Mouse (Mus musculus): ENCODE measurements around the gene Bod1l.

Gene Bod1l

GRCm38 (mm10) chr5:41760831-41761508 is 83.1 kb downstream of the Bod1l start:
- in situ Hi-C loops (cut with MboI, MseI) = no loop called here

- in situ Hi-C loops (cut with MboI, MseI) = no loop called here
These were observed 84.0 kb downstream of the Bod1l start for GRCm38 (mm10) chr5:41760071-41760470.

- in situ Hi-C loops (cut with MboI, MseI) = loop anchor here (10.0 kb wide), 1 partner anchor 634 kb away; no protein-coding TSS in a partner anchor
These were observed 85.2 kb downstream of the Bod1l start for GRCm38 (mm10) chr5:41758671-41759639.

- in situ Hi-C loops (cut with MboI, MseI) = loop anchor here (10.0 kb wide), 1 partner anchor 633 kb away; no protein-coding TSS in a partner anchor
These were observed 86.8 kb downstream of the Bod1l start for GRCm38 (mm10) chr5:41757338-41757737.

GRCm38 (mm10) chr5:41756396-41756795 is 87.7 kb downstream of the Bod1l start:
- in situ Hi-C loops (cut with MboI, MseI) = loop anchor here (10.0 kb wide), 1 partner anchor 632 kb away; no protein-coding TSS in a partner anchor

- in situ Hi-C loops (cut with MboI, MseI) = loop anchor here (10.0 kb wide), 1 partner anchor 631 kb away; no protein-coding TSS in a partner anchor
These were observed 88.6 kb downstream of the Bod1l start for GRCm38 (mm10) chr5:41755373-41755960.

GRCm38 (mm10) chr5:41754836-41755235 is 89.3 kb downstream of the Bod1l start:
- in situ Hi-C loops (cut with MboI, MseI) = loop anchor here (10.0 kb wide), 1 partner anchor 630 kb away; no protein-coding TSS in a partner anchor

- in situ Hi-C loops (cut with MboI, MseI) = loop anchor here (10.0 kb wide), 1 partner anchor 630 kb away; no protein-coding TSS in a partner anchor
These were observed 89.8 kb downstream of the Bod1l start for GRCm38 (mm10) chr5:41754226-41754775.

GRCm38 (mm10) chr5:41752721-41753120 is 91.4 kb downstream of the Bod1l start:
- in situ Hi-C loops (cut with MboI, MseI) = loop anchor here (10.0 kb wide), 1 partner anchor 628 kb away; no protein-coding TSS in a partner anchor

DNA sequence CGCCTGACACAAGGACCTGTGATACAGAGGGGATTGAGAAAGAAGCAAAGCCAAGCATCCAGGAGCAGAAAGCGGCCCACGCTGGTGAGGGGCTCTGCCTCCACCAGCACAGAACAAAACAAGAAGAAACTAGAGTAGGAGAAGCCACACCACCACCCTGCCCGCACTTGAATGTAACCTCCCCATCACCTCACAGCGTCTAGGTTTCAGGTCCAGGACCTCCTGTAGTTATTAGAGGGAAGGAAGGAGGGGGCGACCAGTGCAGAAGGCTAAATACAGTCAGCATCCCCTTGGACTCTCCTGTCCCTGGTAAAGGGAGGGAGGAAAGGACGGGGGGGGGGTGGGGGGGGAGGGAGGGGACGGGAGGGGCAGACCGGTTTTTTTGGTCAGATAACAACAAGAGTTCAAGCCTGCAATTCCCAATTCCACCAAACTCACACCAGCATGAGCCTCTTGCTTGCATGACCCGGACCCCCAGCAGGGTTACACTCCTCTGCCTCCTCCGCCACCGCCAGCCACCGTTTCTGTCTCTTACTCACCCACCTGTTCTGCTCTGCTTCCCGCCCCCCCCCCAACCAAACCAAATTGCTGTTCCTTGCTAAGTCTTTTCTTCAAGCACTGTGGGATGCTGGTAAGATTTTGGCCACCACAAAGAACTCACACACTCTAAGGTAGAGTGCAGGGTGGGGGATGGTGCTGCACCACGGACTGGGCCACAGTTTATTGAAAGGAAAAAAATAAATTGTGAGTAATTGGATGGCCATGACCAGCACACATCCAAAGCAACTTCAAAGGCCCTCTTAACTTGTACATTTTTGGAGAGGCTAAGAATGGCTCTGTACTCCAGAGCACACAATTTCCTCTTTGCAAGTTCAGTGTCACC is 99.0 kb downstream of the Bod1l start:
- in situ Hi-C loops (cut with MboI, MseI) = no loop called here

- in situ Hi-C loops (cut with MboI, MseI) = no loop called here
These were observed 99.9 kb downstream of the Bod1l start for GRCm38 (mm10) chr5:41744234-41744633.

GRCm38 (mm10) chr5:41738817-41739216 is 105.3 kb downstream of the Bod1l start:
- in situ Hi-C loops (cut with MboI, MseI) = no loop called here

Measured in T-helper 2 cell (primary cell).